Mouse (Mus musculus) lung, embryonic 15.5 days (tissue): ENCODE measurements at regions not wholly inside any gene's neighbourhood (a gene's known extent, or its start where the extent isn't known, plus 50 kb on each side); places are given as distances from the start of the nearest gene placed in this dataset.
A peak's percentile ranks its signal among the peaks of the same experiment; 100 is the strongest.

Experiments
- ATAC-seq: fragments of 200-750 bp; cut with Nextera tagmentation; 2 replicates; pipeline ENCODE4 v1.8.0; 2017; ENCODE audit warnings: moderate number of reproducible peaks, borderline replicate concordance; ENCODE audit not compliant: low FRiP score, low TSS enrichment; ENCODE audit errors: extremely low read depth
- H3K27ac ChIP-seq: fragments of 300-500 bp; sonication (generic); 2 replicates; pipeline ENCODE4 v1.5.1; 2015; ENCODE audit warnings: moderate library complexity, mild to moderate bottlenecking, inconsistent platforms
- H3K27me3 ChIP-seq: fragments of 300-500 bp; sonication (generic); 2 replicates; pipeline ENCODE4 v1.6.1; 2015; ENCODE audit warnings: inconsistent platforms
- H3K36me3 ChIP-seq: fragments of 300-500 bp; sonication (generic); 2 replicates; pipeline ENCODE4 v1.6.1; 2015; ENCODE audit warnings: inconsistent platforms
- H3K4me1 ChIP-seq: fragments of 300-500 bp; sonication (generic); 2 replicates; pipeline ENCODE4 v1.6.1; 2015; ENCODE audit warnings: inconsistent platforms
- H3K4me2 ChIP-seq: fragments of 300-500 bp; sonication (generic); 2 replicates; pipeline ENCODE4 v1.6.1; 2015; ENCODE audit warnings: inconsistent platforms, mild to moderate bottlenecking, moderate library complexity
- H3K4me3 ChIP-seq: fragments of 300-500 bp; sonication (generic); 2 replicates; pipeline ENCODE4 v1.5.1; 2015; ENCODE audit warnings: mild to moderate bottlenecking, inconsistent platforms
- H3K9ac ChIP-seq: fragments of 300-500 bp; sonication (generic); 2 replicates; pipeline ENCODE4 v1.6.1; 2015; ENCODE audit warnings: inconsistent platforms
- H3K9me3 ChIP-seq: fragments of 300-500 bp; sonication (generic); 2 replicates; pipeline ENCODE4 v1.6.1; 2016; ENCODE audit warnings: inconsistent platforms
- WGBS: fragments of 180-500 bp; shearing (Covaris S2); methylation state at CpG from one replicate; pipeline ENCODE4 v1.1.7; 2015; 5-methylcytosine and 5-hydroxymethylcytosine counted together

GRCm38 (mm10) chr1:34696533-34696932 is 117.1 kb downstream of the Amer3 start:
- H3K36me3 ChIP-seq, result no peaks in the 10 kb centered on the region
- no peak for ATAC-seq
- no peaks in the 10 kb centered on the region for H3K9me3 ChIP-seq
- H3K4me3 ChIP-seq, result no peak overlapping the region
- no peaks in the 10 kb centered on the region for H3K27me3 ChIP-seq
- no peaks in the 10 kb centered on the region for H3K4me1 ChIP-seq
- H3K27ac ChIP-seq, result no peak overlapping the region
- no peak overlapping the region for H3K9ac ChIP-seq
- H3K4me2 ChIP-seq, result no peak overlapping the region
- WGBS, result 63% methylated on average over 4 of the region's 4 CpGs

GRCm38 (mm10) chr1:34700237-34701030 is 121.0 kb downstream of the Amer3 start:
- H3K9ac ChIP-seq, result no peak overlapping the region
- no peaks in the 10 kb centered on the region for H3K36me3 ChIP-seq
- ATAC-seq, result no peak
- H3K9me3 ChIP-seq, result no peaks in the 10 kb centered on the region
- no peak overlapping the region for H3K4me3 ChIP-seq
- H3K27ac ChIP-seq, result no peak overlapping the region
- no peaks in the 10 kb centered on the region for H3K27me3 ChIP-seq
- H3K4me2 ChIP-seq, result no peak overlapping the region
- WGBS, result 42% methylated on average over 17 of the region's 17 CpGs
- no peaks in the 10 kb centered on the region for H3K4me1 ChIP-seq

DNA sequence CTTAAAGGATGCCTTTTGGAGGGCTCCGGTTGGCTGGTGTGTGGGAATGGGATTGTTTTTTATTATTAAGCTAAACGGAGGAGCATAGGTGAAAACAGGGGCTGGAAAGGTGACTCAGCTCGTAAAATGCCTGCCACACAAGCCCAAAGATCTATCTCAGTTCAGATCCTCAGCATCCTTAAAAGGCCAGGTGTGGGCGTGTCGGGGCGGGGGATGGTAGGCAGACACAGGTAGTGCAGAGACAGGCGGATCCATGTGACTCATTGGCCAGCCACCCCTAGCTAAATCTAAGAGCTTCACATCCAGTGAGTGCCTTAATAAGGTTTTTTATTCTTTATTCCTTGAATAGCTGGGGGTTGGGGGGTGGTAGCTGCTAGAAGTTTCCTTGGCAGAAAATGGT is 122.0 kb downstream of the Amer3 start:
- H3K9ac ChIP-seq, result no peak overlapping the region
- no peak overlapping the region for H3K4me2 ChIP-seq
- no peak overlapping the region for H3K27ac ChIP-seq
- no peak overlapping the region for H3K4me3 ChIP-seq
- H3K9me3 ChIP-seq, result no peaks in the 10 kb centered on the region
- no peaks in the 10 kb centered on the region for H3K36me3 ChIP-seq
- ATAC-seq, result no peak
- H3K4me1 ChIP-seq, result no peaks in the 10 kb centered on the region
- 68% methylated on average over 7 of the region's 7 CpGs for WGBS
- no peaks in the 10 kb centered on the region for H3K27me3 ChIP-seq

DNA sequence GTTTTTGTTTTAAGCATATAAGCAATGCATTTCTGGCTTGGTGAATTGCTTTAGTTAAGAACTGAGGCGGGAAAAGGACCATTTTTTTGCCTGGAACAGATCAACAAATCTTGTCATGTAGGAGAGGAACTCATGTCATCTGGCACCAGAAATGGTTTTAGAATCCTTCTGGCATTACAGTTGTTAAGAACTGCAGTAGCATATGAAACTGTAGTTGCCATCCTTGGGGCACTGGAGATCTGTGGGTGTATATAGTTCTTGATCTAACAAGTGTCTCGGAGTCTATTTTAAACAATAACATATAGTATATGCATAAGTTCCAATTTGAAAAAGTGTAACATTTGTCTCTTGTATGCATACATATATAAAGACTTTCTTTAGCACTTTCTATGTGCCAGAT is 129.6 kb downstream of the Amer3 start:
- Histone ChIP-seq H3K27ac (no peak overlapping the region), H3K4me3 (no peak overlapping the region), H3K27me3 (no peaks in the 10 kb centered on the region), H3K36me3 (no peaks in the 10 kb centered on the region), H3K9me3 (no peaks in the 10 kb centered on the region), H3K4me1 (no peaks in the 10 kb centered on the region), H3K4me2 (no peak overlapping the region), H3K9ac (no peak overlapping the region)
- no peak for ATAC-seq
- WGBS, result 79% methylated on average over 2 of the region's 2 CpGs

DNA sequence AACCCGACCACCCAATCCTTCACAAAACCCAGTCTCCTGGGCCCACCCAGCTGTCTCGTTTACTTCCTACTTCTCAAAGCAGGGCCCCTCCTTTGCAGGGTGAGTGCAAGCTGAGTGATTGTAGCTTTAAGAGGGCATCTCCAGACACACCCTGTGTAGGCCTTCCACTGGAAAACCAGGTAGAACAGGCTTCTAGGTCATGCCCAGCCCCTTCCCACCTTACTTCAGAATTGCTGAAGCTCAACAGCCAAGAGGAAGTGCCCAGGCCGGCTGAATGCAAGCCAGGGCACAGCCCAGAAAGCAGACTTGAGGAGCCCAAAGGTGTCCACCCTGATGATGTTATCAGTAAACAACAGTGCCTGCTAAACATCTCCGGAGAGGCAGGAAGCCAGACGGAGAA is 120.2 kb downstream of the Fam168b start:
- WGBS, result 36% methylated on average over 5 of the region's 5 CpGs
- Histone ChIP-seq H3K4me2 (no peak overlapping the region), H3K4me1 (no peaks in the 10 kb centered on the region), H3K27ac (no peak overlapping the region), H3K9ac (no peak overlapping the region), H3K27me3 (no peaks in the 10 kb centered on the region), H3K36me3 (no peaks in the 10 kb centered on the region), H3K9me3 (no peaks in the 10 kb centered on the region), H3K4me3 (no peak overlapping the region)
- ATAC-seq, result 0 out of 2 replicates have a peak, but pooled peaks have one; percentile 50

DNA sequence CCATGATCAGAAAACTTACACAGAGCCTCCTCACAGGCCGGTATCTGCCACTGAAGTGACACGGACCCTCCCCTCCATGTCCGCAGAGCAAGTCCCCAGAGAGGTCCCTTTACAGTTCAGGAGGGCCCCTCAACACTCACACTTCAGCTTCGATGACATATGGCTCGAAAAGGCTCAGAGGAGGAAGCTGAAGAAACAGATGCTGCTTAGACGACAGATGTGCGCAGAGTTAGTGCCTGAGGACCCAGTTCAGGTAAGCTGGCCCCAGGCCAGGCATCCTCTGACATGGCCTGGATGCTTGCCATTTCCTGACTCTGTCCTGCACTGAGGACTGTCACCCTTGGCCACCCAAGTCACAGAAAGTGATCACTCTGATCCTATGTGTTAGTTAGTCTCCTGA is 110.7 kb downstream of the Fam168b start:
- Histone ChIP-seq H3K4me1 (no peaks in the 10 kb centered on the region), H3K9ac (no peak overlapping the region), H3K9me3 (no peaks in the 10 kb centered on the region), H3K4me3 (no peak overlapping the region), H3K36me3 (no peaks in the 10 kb centered on the region), H3K4me2 (no peak overlapping the region), H3K27ac (no peak overlapping the region), H3K27me3 (no peaks in the 10 kb centered on the region)
- ATAC-seq, result no peak
- WGBS, result 47% methylated on average over 7 of the region's 7 CpGs

DNA sequence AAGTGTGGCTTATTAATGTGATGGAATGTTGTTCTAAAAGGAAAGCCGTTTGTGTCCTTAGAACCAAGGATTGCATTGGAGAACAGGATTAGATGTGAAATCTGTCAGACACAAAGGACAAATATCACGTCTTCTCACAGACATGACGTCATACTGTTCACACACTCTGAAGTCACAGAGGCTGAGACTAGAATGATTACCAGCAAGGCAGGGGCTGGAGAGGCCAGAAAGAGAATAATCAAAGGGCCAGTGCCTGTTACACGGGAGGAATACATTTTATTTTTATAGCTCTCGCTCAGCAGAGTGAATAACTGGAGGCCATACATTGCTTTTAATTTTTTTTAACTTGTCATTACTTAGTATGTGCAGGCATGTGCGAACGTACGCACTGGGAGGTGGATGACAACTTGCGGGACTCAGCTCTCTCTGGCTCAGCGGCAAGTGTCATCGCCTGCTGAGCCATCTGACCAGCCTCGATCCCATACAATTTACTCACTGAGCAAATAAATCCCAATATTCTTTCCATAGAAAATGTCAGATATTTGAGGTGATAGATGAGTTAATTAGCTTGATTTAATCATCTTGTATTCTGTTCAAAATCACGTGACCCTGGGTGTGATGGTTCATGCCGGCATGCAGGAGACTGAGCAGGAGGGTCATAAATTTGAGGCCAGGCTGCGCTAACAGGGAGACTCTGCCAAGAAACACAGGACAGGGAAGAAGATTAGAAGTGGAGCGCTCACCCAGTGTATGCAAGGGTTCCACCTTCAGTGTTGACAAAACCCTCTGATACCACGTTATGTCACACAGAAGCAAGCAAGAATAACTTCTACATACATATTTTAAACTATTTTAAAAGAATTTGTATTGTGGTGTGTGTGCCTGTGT is 109.6 kb downstream of the Fam168b start:
- Histone ChIP-seq H3K27ac (no peak overlapping the region), H3K4me1 (no peaks in the 10 kb centered on the region), H3K9ac (no peak overlapping the region), H3K36me3 (no peaks in the 10 kb centered on the region), H3K4me2 (no peak overlapping the region), H3K27me3 (no peaks in the 10 kb centered on the region), H3K9me3 (no peaks in the 10 kb centered on the region), H3K4me3 (no peak overlapping the region)
- no peak for ATAC-seq
- 71% methylated on average over 17 of the region's 17 CpGs for WGBS

DNA sequence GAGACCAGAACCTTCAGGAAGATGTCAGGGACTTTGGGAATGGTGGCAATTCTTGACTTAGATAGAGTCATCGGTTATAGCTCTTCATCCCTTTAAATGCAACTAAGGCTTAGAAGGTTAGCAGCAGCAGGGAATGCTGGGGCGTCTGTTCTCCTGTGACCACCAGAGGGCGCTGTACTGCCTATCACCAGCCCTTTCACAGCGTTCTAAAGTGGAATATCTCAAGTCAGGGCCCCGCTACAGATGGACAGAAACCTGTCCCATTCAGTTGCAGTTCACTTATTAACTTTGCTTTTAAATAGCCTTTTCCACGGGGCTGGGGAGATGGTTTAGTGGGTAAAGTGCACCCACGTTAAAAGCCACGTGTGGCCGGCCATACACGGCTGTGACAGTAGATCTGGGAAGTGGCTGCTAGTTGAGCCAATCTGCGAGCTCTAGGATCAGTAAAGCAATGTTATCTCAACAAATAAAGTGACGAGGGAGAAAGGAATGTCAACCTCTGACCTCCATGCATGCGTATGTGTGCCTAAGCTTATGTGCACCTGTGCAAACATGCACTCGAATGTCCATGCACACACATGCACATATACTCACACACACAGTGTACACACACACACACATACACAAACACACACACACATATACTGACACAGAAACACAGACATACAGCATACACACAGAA is 104.3 kb downstream of the Fam168b start:
- 28% methylated on average over 14 of the region's 14 CpGs for WGBS
- Histone ChIP-seq H3K36me3 (no peaks in the 10 kb centered on the region), H3K27me3 (no peaks in the 10 kb centered on the region), H3K4me1 (no peaks in the 10 kb centered on the region), H3K4me3 (no peak overlapping the region), H3K9me3 (no peaks in the 10 kb centered on the region), H3K27ac (no peak overlapping the region), H3K4me2 (0 out of 2 replicates have a peak overlapping the region, but pooled peaks have one; percentile 4), H3K9ac (no peak overlapping the region)
- ATAC-seq, result no peak

- Histone ChIP-seq H3K27ac (no peak overlapping the region), H3K27me3 (no peaks in the 10 kb centered on the region), H3K9ac (no peak overlapping the region), H3K4me3 (no peak overlapping the region), H3K36me3 (no peaks in the 10 kb centered on the region), H3K4me2 (no peak overlapping the region), H3K9me3 (no peaks in the 10 kb centered on the region), H3K4me1 (no peaks in the 10 kb centered on the region)
- no peak for ATAC-seq
- 49% methylated on average over 4 of the region's 4 CpGs for WGBS
Measured at GRCm38 (mm10) chr1:34739621-34740020, 103.2 kb downstream of the Fam168b start.

- no peaks in the 10 kb centered on the region for H3K4me1 ChIP-seq
- no peaks in the 10 kb centered on the region for H3K27me3 ChIP-seq
- no peak overlapping the region for H3K4me3 ChIP-seq
- H3K9me3 ChIP-seq, result no peaks in the 10 kb centered on the region
- H3K9ac ChIP-seq, result no peak overlapping the region
- no peak overlapping the region for H3K4me2 ChIP-seq
- H3K27ac ChIP-seq, result no peak overlapping the region
- 58% methylated on average over 7 of the region's 7 CpGs for WGBS
- no peak for ATAC-seq
- H3K36me3 ChIP-seq, result no peaks in the 10 kb centered on the region
Measured at GRCm38 (mm10) chr1:34740891-34741290, 102.0 kb downstream of the Fam168b start.

GRCm38 (mm10) chr1:34742234-34742633 is 100.6 kb downstream of the Fam168b start:
- no peak overlapping the region for H3K4me2 ChIP-seq
- H3K9me3 ChIP-seq, result no peaks in the 10 kb centered on the region
- H3K4me3 ChIP-seq, result no peak overlapping the region
- ATAC-seq, result no peak
- no peak overlapping the region for H3K9ac ChIP-seq
- no peaks in the 10 kb centered on the region for H3K36me3 ChIP-seq
- H3K27me3 ChIP-seq, result no peaks in the 10 kb centered on the region
- H3K4me1 ChIP-seq, result no peaks in the 10 kb centered on the region
- 71% methylated on average over 2 of the region's 2 CpGs for WGBS
- no peak overlapping the region for H3K27ac ChIP-seq

- no peak overlapping the region for H3K4me3 ChIP-seq
- WGBS, result 62% methylated on average over 6 of the region's 6 CpGs
- peaks cover 31% of the 10 kb centered on the region for H3K27me3 ChIP-seq
- H3K9ac ChIP-seq, result no peak overlapping the region
- peaks cover 7% of the 10 kb centered on the region for H3K4me1 ChIP-seq
- no peaks in the 10 kb centered on the region for H3K36me3 ChIP-seq
- ATAC-seq, result no peak
- no peak overlapping the region for H3K27ac ChIP-seq
- no peaks in the 10 kb centered on the region for H3K9me3 ChIP-seq
- no peak overlapping the region for H3K4me2 ChIP-seq
Measured at GRCm38 (mm10) chr1:34745881-34746280, 97.0 kb downstream of the Fam168b start.
